Mouse (Mus musculus) limb, embryonic 10.5 days (tissue): ENCODE results near the gene Zmynd8. TPM values are rescaled to one million over a fixed set of nuclear protein-coding genes. Genes with fewer than 3 reads are reported as not detected.

Experiments used
- DNase-seq: peaks from one replicate; pipeline ENCODE4 v3.0.0-alpha.2; 2017; ENCODE audit warnings: low spot score
- H3K27ac ChIP-seq: fragments of 300-500 bp; sonication (generic); 2 replicates; pipeline ENCODE4 v1.5.1; 2016; ENCODE audit warnings: mild to moderate bottlenecking
- H3K27me3 ChIP-seq: fragments of 300-500 bp; sonication (generic); 2 replicates; pipeline ENCODE4 v1.6.1; 2016; ENCODE audit warnings: low read depth, mild to moderate bottlenecking; ENCODE audit not compliant: poor library complexity, severe bottlenecking
- H3K36me3 ChIP-seq: fragments of 300-500 bp; sonication (generic); 2 replicates; pipeline ENCODE4 v1.6.1; 2016; ENCODE audit warnings: mild to moderate bottlenecking, moderate library complexity
- H3K4me1 ChIP-seq: fragments of 300-500 bp; sonication (generic); 2 replicates; pipeline ENCODE4 v1.6.1; 2016
- H3K4me3 ChIP-seq: fragments of 300-500 bp; sonication (generic); 2 replicates; pipeline ENCODE4 v1.5.1; 2016; ENCODE audit warnings: mild to moderate bottlenecking, moderate library complexity
- H3K9me3 ChIP-seq: fragments of 300-500 bp; sonication (generic); replicated peaks from 2 replicates; pipeline ENCODE4 v1.6.1; 2016; ENCODE audit warnings: mild to moderate bottlenecking
- WGBS: fragments of 180-500 bp; shearing (Covaris S2); methylation state at CpG from one replicate; pipeline ENCODE4 v1.1.7; 2016; 5-methylcytosine and 5-hydroxymethylcytosine counted together
- polyA plus RNA-seq: library from polyadenylated mRNA; unstranded; fragments of >200 nt; fragmentation: Nextera tagmentation; extraction: Ambion mirVana; gene quantifications from 2 replicates; pipeline ENCODE4 v1.2.1, GENCODE M21; 2016

The Zmynd8 gene
- polyA plus RNA-seq, 1 experiment from 2014 or later: 59.5 TPM

GRCm38 (mm10) chr2:165846787-165847186 is 52.0 kb downstream of the Zmynd8 start:
- Histone ChIP-seq H3K4me3 (no peak overlapping the region), H3K4me1 (0 out of 2 replicates have a peak, but pooled peaks cover 2% of the 10 kb centered on the region), H3K9me3 (no peaks in the 10 kb centered on the region), H3K36me3 (peaks cover 97% of the 10 kb centered on the region), H3K27me3 (no peaks in the 10 kb centered on the region), H3K27ac (no peak overlapping the region)
- DNase-seq: no peak
- WGBS: 90% methylated on average over 8 of the region's 8 CpGs

- Histone ChIP-seq H3K4me1 (no peaks in the 10 kb centered on the region), H3K4me3 (no peak overlapping the region), H3K36me3 (peaks cover 97% of the 10 kb centered on the region), H3K27me3 (no peaks in the 10 kb centered on the region), H3K9me3 (no peaks in the 10 kb centered on the region), H3K27ac (no peak overlapping the region)
- 94% methylated on average over 22 of the region's 22 CpGs for WGBS
- DNase-seq: no peak
Observed at GRCm38 (mm10) chr2:165845490-165845889, 53.3 kb downstream of the Zmynd8 start.

GRCm38 (mm10) chr2:165843350-165843749 is 55.5 kb downstream of the Zmynd8 start:
- WGBS: 93% methylated on average over 6 of the region's 6 CpGs
- Histone ChIP-seq H3K4me1 (no peaks in the 10 kb centered on the region), H3K36me3 (peaks cover 97% of the 10 kb centered on the region), H3K4me3 (no peak overlapping the region), H3K9me3 (no peaks in the 10 kb centered on the region), H3K27me3 (no peaks in the 10 kb centered on the region), H3K27ac (no peak overlapping the region)
- DNase-seq: no peak

DNA sequence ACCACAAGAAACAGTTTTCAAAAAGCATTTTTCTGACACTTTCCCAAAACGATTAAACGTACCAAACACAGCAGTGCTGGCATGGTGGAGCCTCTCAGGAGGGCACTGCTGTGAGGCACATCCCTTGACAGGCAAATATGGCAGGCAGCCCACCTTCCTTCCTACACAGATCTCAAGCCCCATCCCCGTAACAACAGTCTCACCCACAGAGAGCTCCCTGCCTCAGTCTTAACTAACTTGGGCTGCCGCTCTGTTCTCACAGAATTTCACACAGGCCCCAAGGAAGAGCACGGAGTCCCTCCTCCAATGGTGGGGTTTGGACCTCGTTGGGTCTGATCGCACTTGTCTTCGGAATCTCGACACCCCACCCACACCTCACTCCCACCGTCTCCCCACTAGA is 56.6 kb downstream of the Zmynd8 start:
- Histone ChIP-seq H3K27ac (no peak overlapping the region), H3K27me3 (no peaks in the 10 kb centered on the region), H3K36me3 (peaks cover 100% of the 10 kb centered on the region), H3K9me3 (no peaks in the 10 kb centered on the region), H3K4me1 (no peaks in the 10 kb centered on the region), H3K4me3 (no peak overlapping the region)
- 98% methylated on average over 10 of the region's 10 CpGs for WGBS
- DNase-seq: no peak

DNA sequence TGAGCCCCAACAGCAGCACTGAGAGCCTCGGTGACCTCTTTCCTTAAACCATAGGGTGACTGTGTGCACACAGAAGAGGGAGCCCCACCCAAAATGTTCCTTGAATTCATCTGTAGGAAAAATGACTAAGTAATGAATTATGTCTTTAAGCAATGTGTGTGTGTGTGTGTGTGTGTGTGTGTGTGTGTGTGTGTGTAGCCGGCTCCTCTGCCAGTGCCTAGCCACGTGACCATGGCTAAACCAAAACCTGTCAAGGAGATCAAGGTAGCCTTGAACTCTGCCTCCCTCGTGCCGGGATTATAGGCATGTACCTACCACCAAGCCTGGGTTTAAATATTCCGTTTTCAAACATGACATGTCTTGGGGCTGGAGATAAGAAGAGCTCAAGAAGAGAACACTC is 57.0 kb downstream of the Zmynd8 start:
- DNase-seq: no peak
- Histone ChIP-seq H3K4me3 (no peak overlapping the region), H3K9me3 (no peaks in the 10 kb centered on the region), H3K36me3 (peaks cover 100% of the 10 kb centered on the region), H3K4me1 (no peaks in the 10 kb centered on the region), H3K27me3 (no peaks in the 10 kb centered on the region), H3K27ac (no peak overlapping the region)
- WGBS: 93% methylated on average over 6 of the region's 6 CpGs

DNA sequence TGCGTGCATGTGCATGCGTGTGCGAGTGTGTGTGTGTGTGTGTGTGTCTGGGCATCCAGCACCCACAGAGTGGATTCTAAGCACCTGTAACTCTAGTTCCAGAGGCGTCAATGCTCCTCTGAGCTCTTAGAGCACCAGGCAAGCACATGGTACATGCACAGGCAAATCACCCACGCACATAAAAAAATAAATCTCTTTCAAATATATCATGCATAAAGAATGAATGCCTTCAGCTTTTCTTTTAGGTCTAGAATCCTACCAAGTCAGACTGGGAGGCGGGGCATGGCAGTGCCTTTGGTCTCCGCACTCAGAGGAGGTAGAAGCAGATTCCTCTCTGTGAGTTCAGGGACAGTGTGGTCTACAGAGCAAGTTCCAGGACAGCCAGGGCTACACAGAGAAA is 58.0 kb downstream of the Zmynd8 start:
- Histone ChIP-seq H3K27ac (no peak overlapping the region), H3K36me3 (peaks cover 100% of the 10 kb centered on the region), H3K9me3 (no peaks in the 10 kb centered on the region), H3K4me1 (no peaks in the 10 kb centered on the region), H3K27me3 (no peaks in the 10 kb centered on the region), H3K4me3 (no peak overlapping the region)
- no peak for DNase-seq
- WGBS: 96% methylated on average over 7 of the region's 7 CpGs

DNA sequence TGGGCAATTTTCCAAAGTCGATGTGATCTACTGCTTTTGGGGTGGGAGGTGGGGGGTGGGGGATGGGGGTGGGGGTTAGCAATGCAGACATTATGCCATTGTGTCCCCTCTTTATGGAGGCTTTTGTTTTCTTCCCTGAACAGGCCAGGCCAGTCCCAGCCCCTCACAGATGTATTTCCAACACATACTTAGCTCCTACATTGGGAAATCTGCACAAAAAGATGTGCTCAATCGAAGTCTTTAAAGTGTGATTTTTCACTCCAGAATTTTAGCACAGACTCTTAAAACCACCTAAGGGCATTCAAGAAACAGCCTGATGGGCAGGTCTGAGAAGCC is 59.5 kb downstream of the Zmynd8 start:
- Histone ChIP-seq H3K4me1 (no peaks in the 10 kb centered on the region), H3K9me3 (no peaks in the 10 kb centered on the region), H3K27me3 (no peaks in the 10 kb centered on the region), H3K27ac (no peak overlapping the region), H3K36me3 (peaks cover 100% of the 10 kb centered on the region), H3K4me3 (no peak overlapping the region)
- WGBS: 95% methylated on average over 2 of the region's 2 CpGs
- DNase-seq: no peak

- Histone ChIP-seq H3K27me3 (no peaks in the 10 kb centered on the region), H3K4me3 (no peak overlapping the region), H3K4me1 (no peaks in the 10 kb centered on the region), H3K9me3 (no peaks in the 10 kb centered on the region), H3K36me3 (peaks cover 100% of the 10 kb centered on the region), H3K27ac (no peak overlapping the region)
- WGBS: 93% methylated on average over 23 of the region's 23 CpGs
- DNase-seq: no peak
Observed at GRCm38 (mm10) chr2:165838606-165839316, 60.1 kb downstream of the Zmynd8 start.

- Histone ChIP-seq H3K4me3 (no peak overlapping the region), H3K36me3 (peaks cover 100% of the 10 kb centered on the region), H3K9me3 (no peaks in the 10 kb centered on the region), H3K27me3 (no peaks in the 10 kb centered on the region), H3K4me1 (no peaks in the 10 kb centered on the region), H3K27ac (no peak overlapping the region)
- WGBS: 91% methylated on average over 13 of the region's 13 CpGs
- no peak for DNase-seq
Observed at GRCm38 (mm10) chr2:165834601-165835000, 64.2 kb downstream of the Zmynd8 start.

GRCm38 (mm10) chr2:165833468-165833867 is 65.3 kb downstream of the Zmynd8 start:
- peaks cover 100% of the 10 kb centered on the region for H3K36me3 ChIP-seq
- no peaks in the 10 kb centered on the region for H3K27me3 ChIP-seq
- 83% methylated on average over 9 of the region's 9 CpGs for WGBS
- H3K4me3 ChIP-seq: no peak overlapping the region
- H3K9me3 ChIP-seq: no peaks in the 10 kb centered on the region
- no peak for DNase-seq
- no peak overlapping the region for H3K27ac ChIP-seq
- no peaks in the 10 kb centered on the region for H3K4me1 ChIP-seq

- H3K36me3 ChIP-seq: peaks cover 100% of the 10 kb centered on the region
- H3K27me3 ChIP-seq: no peaks in the 10 kb centered on the region
- H3K27ac ChIP-seq: peak overlapping the region; percentile 43; the same call in 1 of the 2 replicates
- H3K4me3 ChIP-seq: no peak overlapping the region
- WGBS: 91% methylated on average over 9 of the region's 9 CpGs
- no peaks in the 10 kb centered on the region for H3K9me3 ChIP-seq
- H3K4me1 ChIP-seq: no peaks in the 10 kb centered on the region
- DNase-seq: no peak
Observed at GRCm38 (mm10) chr2:165832720-165833119, 66.1 kb downstream of the Zmynd8 start.

DNA sequence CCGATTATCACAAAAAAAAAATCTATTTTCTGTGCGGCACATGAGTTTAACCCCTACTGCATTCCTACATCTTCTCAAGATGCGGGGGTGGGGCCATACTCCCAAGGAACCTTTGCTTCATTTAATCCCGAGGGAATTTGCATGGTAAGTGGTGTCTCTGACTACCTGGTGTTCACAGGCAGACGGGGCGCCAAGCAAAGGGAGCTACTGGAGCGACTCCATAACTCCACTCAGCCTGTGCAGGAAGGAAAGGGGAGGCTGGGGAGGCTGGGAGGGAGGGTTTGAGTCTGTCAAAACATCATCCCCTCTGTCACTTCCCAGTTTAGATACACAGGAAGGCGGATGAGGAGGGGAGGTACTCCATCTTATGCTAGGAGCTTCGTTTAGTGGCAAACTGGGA is 66.5 kb downstream of the Zmynd8 start:
- H3K9me3 ChIP-seq: no peaks in the 10 kb centered on the region
- H3K4me3 ChIP-seq: no peak overlapping the region
- H3K27me3 ChIP-seq: no peaks in the 10 kb centered on the region
- 78% methylated on average over 9 of the region's 9 CpGs for WGBS
- DNase-seq: no peak
- H3K36me3 ChIP-seq: peaks cover 98% of the 10 kb centered on the region
- H3K27ac ChIP-seq: peak overlapping the region; percentile 43; the same call in 1 of the 2 replicates
- H3K4me1 ChIP-seq: peaks cover 1% of the 10 kb centered on the region; the same call in 1 of the 2 replicates

GRCm38 (mm10) chr2:165831637-165832289 is 67.1 kb downstream of the Zmynd8 start:
- Histone ChIP-seq H3K4me1 (peaks cover 4% of the 10 kb centered on the region; the same call in 1 of the 2 replicates), H3K4me3 (no peak overlapping the region), H3K36me3 (peaks cover 98% of the 10 kb centered on the region), H3K27ac (peak overlapping the region; percentile 11; the same call in 1 of the 2 replicates), H3K27me3 (no peaks in the 10 kb centered on the region), H3K9me3 (no peaks in the 10 kb centered on the region)
- DNase-seq: no peak
- 81% methylated on average over 8 of the region's 8 CpGs for WGBS
